Mouse (Mus musculus) midbrain, embryonic 14.5 days (tissue): ENCODE data around the gene Nrp1. TPM values are rescaled to one million over a fixed set of nuclear protein-coding genes. Genes with fewer than 3 reads are reported as not detected.

Experiments
- ATAC-seq: fragments of 200-750 bp; cut with Nextera tagmentation; 2 replicates; pipeline ENCODE4 v1.8.0; 2017; ENCODE audit warnings: moderate number of reproducible peaks, moderate library complexity; ENCODE audit not compliant: low FRiP score, low TSS enrichment
- DNase-seq: peaks from one replicate; pipeline ENCODE4 v3.0.0-alpha.2; 2015
- H3K27ac ChIP-seq: fragments of 300-500 bp; sonication (generic); replicated peaks from 2 replicates; pipeline ENCODE4 v1.5.1; 2014; ENCODE audit warnings: mild to moderate bottlenecking, low read depth, low read length, moderate library complexity
- H3K27me3 ChIP-seq: fragments of 300-500 bp; sonication (generic); 2 replicates; pipeline ENCODE4 v1.6.1; 2014; ENCODE audit warnings: low read length, control low read depth, mixed read lengths; ENCODE audit not compliant: control insufficient read depth, insufficient read depth
- H3K36me3 ChIP-seq: fragments of 300-500 bp; sonication (generic); 2 replicates; pipeline ENCODE4 v1.6.1; 2014; ENCODE audit warnings: low read length, control low read depth; ENCODE audit not compliant: control insufficient read depth, insufficient read depth
- H3K4me1 ChIP-seq: fragments of 300-500 bp; sonication (generic); 2 replicates; pipeline ENCODE4 v1.6.1; 2014; ENCODE audit warnings: mild to moderate bottlenecking, antibody characterized with exemption, low read length, control low read depth; ENCODE audit not compliant: control insufficient read depth, insufficient read depth
- H3K4me2 ChIP-seq: fragments of 300-500 bp; sonication (generic); 2 replicates; pipeline ENCODE4 v1.6.1; 2014; ENCODE audit warnings: mild to moderate bottlenecking, low read length, moderate library complexity
- H3K4me3 ChIP-seq: fragments of 300-500 bp; sonication (generic); replicated peaks from 2 replicates; pipeline ENCODE4 v1.5.1; 2014; ENCODE audit warnings: low read depth, low read length
- H3K9ac ChIP-seq: fragments of 300-500 bp; sonication (generic); replicated peaks from 2 replicates; pipeline ENCODE4 v1.6.1; 2014; ENCODE audit warnings: mild to moderate bottlenecking, low read length, moderate library complexity
- H3K9me3 ChIP-seq: fragments of 300-500 bp; sonication (generic); 2 replicates; pipeline ENCODE4 v1.6.1; 2016; ENCODE audit warnings: low read length, control low read depth, mixed read lengths; ENCODE audit not compliant: control insufficient read depth
- WGBS: fragments of 180-500 bp; shearing (Covaris S2); extraction: QIAGEN DNeasy Blood & Tissue Kit; methylation state at CpG from one replicate; pipeline ENCODE4 v1.1.7; 2014; 5-methylcytosine and 5-hydroxymethylcytosine counted together
- polyA plus RNA-seq: library from polyadenylated mRNA; unstranded; fragments of >200 nt; fragmentation: Nextera tagmentation; extraction: Ambion mirVana; gene quantifications from 2 replicates; pipeline ENCODE4 v1.2.1, GENCODE M21; 2014

Gene Nrp1
- polyA plus RNA-seq, 1 experiment from 2014 or later: 61.7 TPM

DNA sequence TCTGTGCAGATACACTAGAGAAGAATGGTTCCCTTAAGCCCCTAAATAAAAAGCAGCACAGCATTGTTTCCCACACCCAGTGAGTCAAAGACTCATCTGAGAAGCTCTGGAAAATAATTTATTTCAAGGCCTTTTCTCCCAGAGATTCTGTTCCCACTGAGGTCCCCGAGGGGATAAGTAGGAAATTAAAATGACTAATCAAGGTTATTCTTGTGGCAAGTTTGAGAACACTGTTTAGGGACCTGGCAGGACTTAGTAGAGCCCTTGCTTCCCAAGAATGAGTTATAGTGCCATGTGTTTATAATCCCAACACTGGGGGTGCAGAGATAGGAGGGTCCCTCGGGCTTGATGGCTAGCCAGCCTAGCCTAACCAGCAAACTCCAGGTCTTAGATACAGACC lies 127.6 kb downstream of the Nrp1 start:
- H3K27me3 ChIP-seq: no peaks in the 10 kb centered on the region
- no peak overlapping the region for H3K27ac ChIP-seq
- H3K36me3 ChIP-seq: peaks cover 17% of the 10 kb centered on the region
- no peak overlapping the region for H3K9ac ChIP-seq
- H3K4me2 ChIP-seq: no peak overlapping the region
- no peak overlapping the region for H3K4me3 ChIP-seq
- ATAC-seq (no peak), DNase-seq (no peak)
- WGBS: 77% methylated on average over 2 of the region's 2 CpGs
- H3K4me1 ChIP-seq: peaks cover 7% of the 10 kb centered on the region
- H3K9me3 ChIP-seq: no peaks in the 10 kb centered on the region

DNA sequence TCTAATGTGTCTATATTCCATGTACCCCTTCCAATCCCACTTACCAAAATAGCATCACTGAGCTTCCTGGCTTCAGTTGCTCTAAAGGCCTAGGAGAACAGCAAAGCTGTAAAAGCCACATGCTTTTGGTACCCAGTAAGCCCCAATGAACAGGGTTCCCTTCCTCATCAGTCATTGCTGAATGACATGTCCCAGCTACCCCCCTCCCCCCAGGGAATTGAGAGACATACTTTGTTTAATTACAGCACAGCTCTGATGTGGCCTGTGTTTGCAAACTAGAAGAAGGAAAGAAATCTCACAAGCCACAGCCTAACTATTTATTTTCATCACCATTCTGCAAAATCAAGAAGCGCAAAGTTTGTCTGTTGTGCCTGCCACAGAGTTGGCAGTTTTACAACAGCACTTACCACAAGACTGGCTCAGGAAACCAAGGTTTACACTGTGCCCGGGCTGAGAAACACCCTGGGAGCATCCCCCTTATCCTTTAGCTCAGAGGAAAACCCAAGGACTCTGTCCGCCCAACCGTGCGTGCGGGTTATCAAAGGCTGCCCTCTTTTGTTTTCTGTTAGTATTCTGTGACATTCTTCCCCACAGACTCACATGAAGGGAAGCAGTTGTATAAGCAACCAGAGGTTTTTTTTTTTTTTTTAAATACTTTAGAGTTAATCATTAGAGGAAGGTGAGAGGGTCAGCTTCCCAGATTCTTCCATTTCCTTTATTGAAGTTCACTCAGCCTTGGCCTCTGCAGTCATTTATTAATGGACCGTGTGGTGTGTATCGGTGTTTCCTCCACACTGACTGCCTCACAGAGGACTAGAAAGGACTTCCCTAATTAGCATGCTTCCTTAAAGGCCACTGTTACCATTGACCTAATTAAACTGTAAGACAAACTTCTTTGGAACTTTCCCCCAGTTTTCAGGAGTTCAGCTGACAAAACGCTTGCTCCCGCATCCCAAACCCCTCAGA lies 129.8 kb downstream of the Nrp1 start:
- no peak overlapping the region for H3K27ac ChIP-seq
- H3K9ac ChIP-seq: no peak overlapping the region
- DNase-seq: peak; percentile 34
- no peaks in the 10 kb centered on the region for H3K9me3 ChIP-seq
- ATAC-seq: no peak
- H3K27me3 ChIP-seq: no peaks in the 10 kb centered on the region
- H3K4me1 ChIP-seq: peaks cover 7% of the 10 kb centered on the region
- H3K4me3 ChIP-seq: no peak overlapping the region
- H3K36me3 ChIP-seq: peaks cover 10% of the 10 kb centered on the region; the same call in 1 of the 2 replicates
- 20% methylated on average over 10 of the region's 10 CpGs for WGBS
- no peak overlapping the region for H3K4me2 ChIP-seq

DNA sequence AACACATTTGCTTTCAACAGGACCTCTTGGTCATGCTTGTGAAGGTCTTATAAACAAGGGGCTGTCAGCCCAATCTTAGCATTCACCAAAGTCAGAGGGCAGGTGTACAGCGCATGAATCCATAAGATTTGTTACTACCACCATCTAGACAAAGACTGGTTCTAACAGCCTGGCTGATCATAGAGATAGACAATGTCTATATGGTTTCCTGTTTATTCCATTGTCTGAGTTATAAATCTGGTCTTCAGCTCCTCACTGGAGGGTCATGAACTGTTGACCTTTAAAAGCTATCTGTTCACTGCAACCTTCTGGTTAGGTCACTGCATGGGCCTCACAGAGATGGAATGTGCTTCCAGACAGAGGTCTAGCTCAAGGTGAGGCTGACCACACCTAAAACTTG lies 130.9 kb downstream of the Nrp1 start:
- H3K9me3 ChIP-seq: no peaks in the 10 kb centered on the region
- no peaks in the 10 kb centered on the region for H3K27me3 ChIP-seq
- no peak overlapping the region for H3K4me2 ChIP-seq
- H3K9ac ChIP-seq: no peak overlapping the region
- peaks cover 7% of the 10 kb centered on the region for H3K4me1 ChIP-seq
- H3K4me3 ChIP-seq: no peak overlapping the region
- no peak overlapping the region for H3K27ac ChIP-seq
- WGBS: 97% methylated on average over 1 of the region's 1 CpGs
- ATAC-seq (no peak), DNase-seq (no peak)
- H3K36me3 ChIP-seq: peaks cover 17% of the 10 kb centered on the region; the same call in 1 of the 2 replicates

DNA sequence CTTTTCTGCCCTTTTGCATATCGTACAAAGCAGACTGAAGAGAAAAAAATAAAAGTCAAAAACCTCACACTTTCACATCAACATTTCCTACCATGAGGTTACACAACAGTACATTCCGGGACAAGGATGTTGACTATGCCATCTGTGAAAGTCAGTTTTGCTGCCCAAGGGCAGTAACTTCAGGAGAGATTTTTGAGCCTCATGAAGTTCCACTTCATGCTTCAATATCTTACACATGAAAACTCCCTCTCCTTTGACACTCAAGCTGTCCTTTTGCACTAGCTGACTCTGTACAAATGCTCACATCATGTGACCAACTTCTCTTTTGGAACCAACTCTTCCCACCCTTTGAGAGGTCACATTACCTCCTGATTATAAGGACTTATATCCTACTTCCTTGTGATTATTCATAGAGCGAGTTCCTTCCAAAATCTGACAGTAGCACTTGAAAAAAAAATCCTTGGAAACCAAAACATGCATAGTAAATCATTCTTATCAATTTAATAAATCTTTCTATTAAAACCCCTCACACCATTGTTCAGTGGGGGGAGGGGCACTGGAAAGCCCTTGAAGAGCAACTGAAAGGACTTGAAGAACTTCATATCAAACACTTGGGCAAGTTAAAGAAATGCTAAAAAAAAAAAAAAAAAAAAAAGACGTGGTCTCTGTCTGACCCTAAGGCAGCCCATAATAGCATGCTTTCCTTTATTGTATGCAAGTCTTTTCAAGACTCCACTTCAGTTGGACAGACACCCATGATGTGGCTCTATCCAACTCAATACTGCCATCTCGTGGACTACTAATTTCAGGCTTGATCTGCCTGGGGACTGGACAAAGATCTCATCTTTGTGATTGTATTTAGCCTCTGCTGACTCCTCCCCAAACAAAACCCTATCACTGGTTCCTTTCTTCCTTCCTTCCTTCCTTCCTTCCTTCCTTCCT lies 133.0 kb downstream of the Nrp1 start:
- Histone ChIP-seq H3K27ac (no peak overlapping the region), H3K9me3 (no peaks in the 10 kb centered on the region), H3K36me3 (peaks cover 17% of the 10 kb centered on the region; the same call in 1 of the 2 replicates), H3K4me3 (no peak overlapping the region), H3K9ac (no peak overlapping the region), H3K4me1 (peaks cover 5% of the 10 kb centered on the region; the same call in 1 of the 2 replicates), H3K4me2 (no peak overlapping the region), H3K27me3 (no peaks in the 10 kb centered on the region)
- DNase-seq (peak; percentile 91), ATAC-seq (peak; percentile 75; the same call in 1 of the 2 replicates)
- WGBS: 54% methylated on average over 5 of the region's 5 CpGs

DNA sequence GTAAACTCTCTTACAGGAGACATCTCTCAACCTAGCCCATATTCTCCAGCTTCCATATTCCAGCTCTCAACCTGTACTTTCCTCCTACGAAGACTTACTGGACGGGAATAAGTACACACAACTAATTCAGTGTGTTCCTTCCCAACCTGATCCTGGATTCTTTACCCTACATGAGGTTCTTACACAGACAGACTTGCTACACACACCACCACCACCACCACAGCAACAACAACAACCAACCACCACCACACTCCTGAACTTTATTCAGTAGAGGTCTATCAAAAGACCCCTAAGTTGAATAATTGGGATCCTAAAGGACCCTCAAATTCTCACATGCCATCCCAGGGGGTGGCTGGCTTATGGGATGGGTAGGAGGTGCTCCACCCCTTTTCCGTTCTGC lies 135.4 kb downstream of the Nrp1 start:
- Histone ChIP-seq H3K9me3 (no peaks in the 10 kb centered on the region), H3K27me3 (no peaks in the 10 kb centered on the region), H3K36me3 (peaks cover 23% of the 10 kb centered on the region), H3K9ac (no peak overlapping the region), H3K4me3 (no peak overlapping the region), H3K27ac (no peak overlapping the region), H3K4me1 (no peaks in the 10 kb centered on the region), H3K4me2 (no peak overlapping the region)
- WGBS: 92% methylated on average over 3 of the region's 3 CpGs
- DNase-seq (no peak), ATAC-seq (no peak)

DNA sequence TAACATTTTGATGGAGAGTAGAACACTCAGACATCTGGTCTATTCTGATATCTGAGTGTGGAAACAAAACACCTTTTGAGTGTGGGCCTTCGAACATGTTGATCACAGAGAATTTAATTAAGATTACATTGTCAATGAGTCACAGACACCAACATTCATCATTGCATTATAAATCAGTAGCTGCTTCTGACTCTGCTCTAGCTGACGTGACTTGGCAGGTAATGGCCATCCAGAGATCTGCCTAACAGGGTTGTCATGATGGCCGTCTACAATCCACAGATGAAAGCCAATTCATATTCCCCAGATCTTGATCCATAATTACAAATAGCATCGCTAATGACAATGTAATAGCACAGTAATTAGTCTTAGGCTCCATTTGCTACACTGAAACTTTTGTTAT lies 140.4 kb downstream of the Nrp1 start:
- Histone ChIP-seq H3K9ac (no peak overlapping the region), H3K9me3 (no peaks in the 10 kb centered on the region), H3K27ac (no peak overlapping the region), H3K4me2 (no peak overlapping the region), H3K36me3 (peaks cover 25% of the 10 kb centered on the region), H3K4me3 (no peak overlapping the region), H3K27me3 (no peaks in the 10 kb centered on the region), H3K4me1 (peaks cover 3% of the 10 kb centered on the region; the same call in 1 of the 2 replicates)
- ATAC-seq (no peak), DNase-seq (no peak)
- 92% methylated on average over 4 of the region's 4 CpGs for WGBS

DNA sequence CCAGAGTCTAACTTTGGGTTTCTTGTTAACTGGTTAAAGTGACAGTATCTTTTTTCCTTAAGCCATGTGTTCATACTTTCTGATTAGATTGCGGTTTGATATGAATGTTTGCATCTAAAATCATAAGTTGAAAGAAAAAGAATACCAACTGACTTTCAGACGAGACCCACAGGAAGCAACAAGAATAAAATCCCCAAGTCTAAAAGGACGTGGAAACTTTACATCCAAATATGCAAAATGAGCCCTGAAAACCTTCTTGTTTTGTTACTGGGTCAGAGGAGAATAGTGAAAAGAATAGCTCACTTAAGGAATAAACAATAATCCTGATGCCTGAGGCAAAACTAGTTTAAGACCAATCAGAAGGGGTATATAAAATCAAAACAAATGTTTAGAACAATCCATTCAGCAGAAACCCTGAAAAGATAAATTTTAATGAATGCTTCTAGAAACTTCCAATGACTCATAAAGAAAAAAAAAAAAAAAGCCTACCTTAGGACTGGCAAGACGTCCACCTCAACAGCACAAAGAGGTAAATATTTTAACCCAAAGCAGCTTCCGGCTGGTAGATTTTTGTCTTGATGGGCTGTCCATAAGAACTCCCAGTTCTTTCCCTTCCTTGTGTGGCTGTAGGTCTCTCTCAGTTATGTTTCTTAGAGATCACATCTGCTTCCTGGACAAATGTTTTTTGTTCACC lies 145.9 kb downstream of the Nrp1 start:
- no peaks in the 10 kb centered on the region for H3K9me3 ChIP-seq
- DNase-seq (no peak), ATAC-seq (no peak)

DNA sequence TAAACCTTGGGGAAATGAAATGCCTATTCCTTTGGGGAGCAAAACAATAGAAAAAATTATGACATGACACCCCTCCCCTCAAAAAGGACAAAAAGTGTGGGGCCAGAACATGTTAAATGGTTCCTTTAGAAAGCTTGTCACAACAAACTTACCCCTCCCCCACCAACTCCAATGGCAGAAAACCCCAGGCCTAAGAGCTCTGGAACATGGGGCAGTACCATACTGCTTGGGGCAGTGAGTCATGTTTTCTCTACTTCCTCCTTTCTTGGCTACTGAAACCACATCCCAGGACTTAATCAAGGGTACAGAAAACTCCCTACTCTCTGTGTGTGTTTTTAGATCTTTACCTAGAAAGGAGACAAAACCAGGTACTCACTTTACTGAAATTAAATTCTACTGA lies 147.5 kb downstream of the Nrp1 start:
- Histone ChIP-seq H3K4me2 (no peak overlapping the region), H3K27ac (no peak overlapping the region), H3K36me3 (peaks cover 16% of the 10 kb centered on the region), H3K9me3 (no peaks in the 10 kb centered on the region), H3K27me3 (no peaks in the 10 kb centered on the region), H3K4me3 (no peak overlapping the region), H3K4me1 (peaks cover 3% of the 10 kb centered on the region; the same call in 1 of the 2 replicates), H3K9ac (no peak overlapping the region)
- ATAC-seq (no peak), DNase-seq (no peak)

More for the DNA sequence above, 145.9 kb downstream of the Nrp1 start:
- no peaks in the 10 kb centered on the region for H3K27me3 ChIP-seq
- no peak overlapping the region for H3K27ac ChIP-seq
- H3K4me1 ChIP-seq: peaks cover 3% of the 10 kb centered on the region; the same call in 1 of the 2 replicates
- 84% methylated on average over 5 of the region's 5 CpGs for WGBS
- H3K4me2 ChIP-seq: no peak overlapping the region
- no peak overlapping the region for H3K4me3 ChIP-seq
- H3K9ac ChIP-seq: no peak overlapping the region
- H3K36me3 ChIP-seq: peaks cover 16% of the 10 kb centered on the region
